Mouse (Mus musculus) frontal cortex, adult 2 months (tissue): ENCODE measurements around the gene Nacc1. TPM values are rescaled to one million over a fixed set of nuclear protein-coding genes. Genes with fewer than 3 reads are reported as not detected.

ENCODE experiments used
- DNase-seq, 2 experiments: peaks; one replicate each; pipeline ENCODE4 v3.0.0; 2022; ENCODE audit warnings: low spot score in 1 of 2; ENCODE audit errors: extremely low spot score in 1 of 2
- polyA plus RNA-seq: library from polyadenylated mRNA; depleted of rRNA; stranded (reverse); fragments of >200 nt; gene quantifications from 2 replicates; pipeline ENCODE4 v1.2.3, GENCODE M21; 2012; rRNA removed

Gene Nacc1
- polyA plus RNA-seq, result 79.7 and 79.8 TPM in 2 replicates

GRCm38 (mm10) chr8:84687705-84688100, at the start of gene Nacc1:
Gene Nacc1 (minus strand): TSS chr8:84687862.
- DNase-seq, result peak in 1 of 2 experiments; percentile 87

GRCm38 (mm10) chr8:84736521-84736920, 48.9 kb upstream of the Nacc1 start:
- DNase-seq, result no peak

GRCm38 (mm10) chr8:84735597-84735996, 47.9 kb upstream of the Nacc1 start:
- no peak for DNase-seq

GRCm38 (mm10) chr8:84734680-84735079, 47.0 kb upstream of the Nacc1 start:
- no peak for DNase-seq

GRCm38 (mm10) chr8:84733959-84734358, 46.3 kb upstream of the Nacc1 start:
- no peak for DNase-seq

- no peak for DNase-seq
These were observed 45.3 kb upstream of the Nacc1 start for GRCm38 (mm10) chr8:84732996-84733395.

GRCm38 (mm10) chr8:84732545-84732944, 44.9 kb upstream of the Nacc1 start:
- DNase-seq, result no peak

- DNase-seq, result no peak
These were observed 43.9 kb upstream of the Nacc1 start for GRCm38 (mm10) chr8:84731371-84732177.

- DNase-seq, result no peak
These were observed 43.1 kb upstream of the Nacc1 start for GRCm38 (mm10) chr8:84730541-84731370.

GRCm38 (mm10) chr8:84729921-84730362, 42.3 kb upstream of the Nacc1 start:
- no peak for DNase-seq

GRCm38 (mm10) chr8:84728474-84728873, 40.8 kb upstream of the Nacc1 start:
- no peak for DNase-seq

GRCm38 (mm10) chr8:84725941-84726259, 38.2 kb upstream of the Nacc1 start:
- DNase-seq, result no peak

- DNase-seq, result no peak
These were observed 37.7 kb upstream of the Nacc1 start for GRCm38 (mm10) chr8:84725246-84725940.

GRCm38 (mm10) chr8:84724683-84725082, 37.0 kb upstream of the Nacc1 start:
- no peak for DNase-seq

GRCm38 (mm10) chr8:84723571-84723900, 35.9 kb upstream of the Nacc1 start:
- no peak for DNase-seq

- peak; percentile 58 to 70 for DNase-seq
These were observed 35.3 kb upstream of the Nacc1 start, which contains the start of gene G430095P16Rik for GRCm38 (mm10) chr8:84722850-84723570. Gene G430095P16Rik (plus strand): TSS chr8:84723007.

- no peak for DNase-seq
These were observed 34.8 kb upstream of the Nacc1 start for GRCm38 (mm10) chr8:84722530-84722849.

- DNase-seq, result no peak
These were observed 31.5 kb upstream of the Nacc1 start for GRCm38 (mm10) chr8:84718959-84719690.

GRCm38 (mm10) chr8:84718476-84718875, 30.8 kb upstream of the Nacc1 start:
- no peak for DNase-seq

GRCm38 (mm10) chr8:84716790-84717189, 29.1 kb upstream of the Nacc1 start:
- DNase-seq, result no peak
